Mouse (Mus musculus) cerebellum, adult 2 months (tissue): ENCODE results near the gene Stum.

ENCODE experiments used
- CTCF ChIP-seq: fragments of 200-500 bp; IDR thresholded peaks from 2 replicates; pipeline ENCODE4 v1.5.1; 2011; ENCODE audit warnings: low read depth, mild to moderate bottlenecking, control low read depth, low read length, moderate library complexity, borderline replicate concordance; ENCODE audit not compliant: insufficient read depth
- POLR2A ChIP-seq: fragments of 200-500 bp; IDR thresholded peaks from 2 replicates; pipeline ENCODE4 v1.6.1; 2011; ENCODE audit warnings: low read length, control low read depth, borderline replicate concordance; ENCODE audit not compliant: insufficient read depth

DNA sequence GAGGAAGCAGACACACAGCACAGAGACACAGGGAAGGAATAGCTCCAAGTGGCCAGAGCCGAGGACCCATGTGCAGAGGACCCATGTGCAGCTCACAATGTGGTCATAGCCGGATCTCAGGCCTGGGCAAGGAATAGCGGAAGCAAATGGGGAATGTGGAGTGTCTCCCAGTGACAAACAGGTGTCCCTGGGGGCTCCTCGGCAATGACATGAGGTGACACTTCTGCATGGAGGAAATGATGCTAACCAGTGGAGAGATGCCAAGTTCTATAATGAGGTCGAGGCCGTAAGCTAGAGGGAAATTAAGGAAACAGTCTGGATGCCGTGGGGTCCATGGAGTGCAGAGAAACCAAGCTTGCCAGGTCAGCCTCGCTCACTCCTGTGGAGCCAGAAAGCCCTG is 54.4 kb downstream of the Stum start:
- TF ChIP-seq CTCF (no peak), POLR2A (no peak)
